Mouse (Mus musculus) thymus, adult 18-20 months (tissue): ENCODE measurements around the gene Trem2.
"Not testable (repeated sequence)": the region's sequence is repeated elsewhere in the genome, so short reads cannot be mapped to it uniquely, and the experiment has no call there.

Experiments used
- DNase-seq, 2 experiments: peaks; one replicate each; pipeline ENCODE4 v3.0.0; 2022; ENCODE audit warnings: mixed read lengths in 2 of 2

Gene Trem2

GRCm38 (mm10) chr17:48352976-48353375 is 6.8 kb downstream of the Trem2 start:
- not testable (repeated sequence) for DNase-seq

DNA sequence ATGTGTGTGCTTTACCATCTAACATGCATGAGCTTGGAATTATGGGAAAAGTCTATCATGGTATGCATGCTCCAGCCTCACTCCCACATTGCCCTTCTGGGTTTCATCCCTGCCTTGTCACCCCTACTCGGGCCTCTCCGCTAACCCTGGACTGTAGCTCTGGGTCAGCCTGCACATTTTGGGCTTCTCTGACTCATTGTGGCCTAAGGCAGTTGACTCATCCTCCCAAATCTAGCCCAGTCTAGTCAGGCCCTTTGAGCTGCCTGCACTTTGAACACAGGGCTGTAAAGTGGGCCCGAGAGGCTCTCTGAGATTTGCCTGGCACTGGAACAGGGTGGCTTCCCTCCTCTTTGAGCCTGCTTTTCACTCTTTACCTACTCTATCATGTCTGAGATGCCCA is 9.6 kb downstream of the Trem2 start:
- DNase-seq, result no peak

DNA sequence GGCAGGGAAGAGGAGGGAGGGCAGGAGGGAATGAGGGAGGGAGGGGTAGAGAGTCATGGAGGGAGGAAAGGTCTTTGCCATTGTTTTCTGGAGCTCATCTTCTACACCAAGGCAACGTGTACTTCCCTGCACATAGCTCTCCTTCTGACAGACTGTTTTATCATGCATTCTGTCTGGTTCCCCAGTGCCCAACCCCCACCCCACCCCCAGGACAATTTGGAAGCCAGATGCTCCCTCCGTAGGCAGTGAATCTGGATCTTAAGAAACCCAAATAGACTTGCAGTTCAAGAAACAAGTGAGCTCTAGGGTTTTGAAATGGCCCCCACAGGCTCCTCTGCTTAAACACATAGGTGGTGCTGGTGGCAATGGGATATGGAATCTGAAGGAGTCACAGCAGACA is 11.7 kb downstream of the Trem2 start:
- DNase-seq, result no peak

- no peak for DNase-seq
These were observed 13.4 kb downstream of the Trem2 start, which contains the start of gene Treml1 for GRCm38 (mm10) chr17:48359616-48360015. Treml1 (plus strand) TSS chr17:48359916.

DNA sequence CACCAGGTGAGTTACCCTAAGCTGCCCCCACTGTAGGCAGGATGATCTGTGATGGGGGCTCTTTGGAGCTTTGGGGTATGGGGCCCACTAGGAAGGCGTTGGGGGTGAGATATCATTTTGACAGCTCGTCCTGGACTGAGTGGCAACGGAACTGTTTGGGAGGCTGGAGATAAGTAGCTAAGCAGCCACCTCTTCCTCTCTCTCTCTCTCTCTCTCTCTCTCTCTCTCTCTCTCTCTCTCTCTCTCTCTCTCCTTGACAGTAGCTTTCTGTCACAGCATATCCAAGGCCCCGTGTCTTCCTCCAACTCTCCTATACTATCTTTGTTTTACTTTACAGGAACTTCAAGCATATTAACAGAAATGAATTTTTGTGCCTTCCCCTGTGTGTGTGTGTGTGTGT is 14.3 kb downstream of the Trem2 start:
- no peak for DNase-seq

DNA sequence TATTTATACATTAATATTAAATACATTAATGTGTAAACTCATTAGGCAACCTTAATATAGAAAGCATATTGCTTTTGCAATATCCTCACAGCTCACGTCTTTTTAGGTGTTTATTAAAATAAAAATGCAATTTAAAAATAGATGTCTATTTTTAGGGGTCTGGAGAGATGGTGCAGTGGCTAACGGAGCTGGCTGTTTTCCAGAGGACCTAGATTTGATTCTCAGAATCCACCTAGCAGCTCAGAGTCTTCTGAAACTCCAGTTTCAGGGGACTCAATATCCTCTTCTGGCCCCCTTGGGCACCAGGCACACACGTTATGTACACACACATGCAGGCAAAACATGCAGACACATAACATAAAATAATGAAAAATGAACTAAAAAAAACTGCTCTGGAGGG is 16.1 kb downstream of the Trem2 start:
- no peak for DNase-seq

GRCm38 (mm10) chr17:48362966-48363365 is 16.8 kb downstream of the Trem2 start:
- no peak for DNase-seq

DNA sequence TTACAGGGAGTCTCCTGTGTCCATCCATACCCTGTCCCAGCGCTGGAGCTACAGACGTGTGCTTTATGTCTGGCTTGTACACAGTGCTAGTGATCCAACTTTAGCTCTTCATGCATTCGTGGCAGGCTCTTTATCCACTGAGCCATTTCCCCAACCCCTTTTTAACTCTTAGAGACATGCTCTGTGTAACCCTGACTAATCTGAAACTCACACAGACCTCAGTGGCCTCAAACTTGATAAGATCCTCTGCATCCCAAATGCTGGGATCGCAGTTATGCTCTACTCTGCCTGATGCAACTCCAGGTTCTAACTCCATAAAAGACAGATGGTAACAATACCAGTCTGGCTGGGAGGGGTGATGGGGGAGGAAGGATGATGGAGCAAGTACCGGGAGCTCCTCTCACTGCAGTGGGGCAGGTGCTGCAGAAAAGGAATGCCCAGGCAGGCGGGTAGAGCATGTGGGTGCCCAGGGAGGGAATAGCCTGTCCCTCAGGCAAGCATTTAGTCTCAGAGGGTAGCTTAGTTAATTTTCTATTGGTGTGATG is 17.3 kb downstream of the Trem2 start:
- no peak for DNase-seq

- no peak for DNase-seq
These were observed 19.4 kb downstream of the Trem2 start for GRCm38 (mm10) chr17:48365511-48366155.

DNA sequence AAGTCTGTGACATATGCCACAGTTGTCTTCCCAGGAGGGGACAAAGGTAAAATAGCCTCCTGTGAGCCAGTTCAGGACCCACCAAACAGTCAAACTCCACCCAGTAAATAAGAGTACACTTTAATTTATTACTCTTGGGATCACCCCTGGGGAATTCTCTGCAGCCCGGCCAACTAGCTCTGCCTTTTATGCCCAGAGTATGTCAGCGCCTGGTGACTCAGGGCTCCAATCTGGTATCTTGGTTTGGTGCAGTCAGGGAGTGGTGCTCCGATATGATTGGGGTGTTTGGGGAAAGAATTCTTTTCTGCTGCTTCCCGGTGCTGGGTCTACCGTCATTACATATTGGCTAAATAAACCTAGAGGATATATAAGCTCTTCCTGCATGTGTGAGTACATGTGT is 20.6 kb downstream of the Trem2 start:
- no peak for DNase-seq

GRCm38 (mm10) chr17:48371621-48372020 is 25.4 kb downstream of the Trem2 start:
- no peak for DNase-seq

DNA sequence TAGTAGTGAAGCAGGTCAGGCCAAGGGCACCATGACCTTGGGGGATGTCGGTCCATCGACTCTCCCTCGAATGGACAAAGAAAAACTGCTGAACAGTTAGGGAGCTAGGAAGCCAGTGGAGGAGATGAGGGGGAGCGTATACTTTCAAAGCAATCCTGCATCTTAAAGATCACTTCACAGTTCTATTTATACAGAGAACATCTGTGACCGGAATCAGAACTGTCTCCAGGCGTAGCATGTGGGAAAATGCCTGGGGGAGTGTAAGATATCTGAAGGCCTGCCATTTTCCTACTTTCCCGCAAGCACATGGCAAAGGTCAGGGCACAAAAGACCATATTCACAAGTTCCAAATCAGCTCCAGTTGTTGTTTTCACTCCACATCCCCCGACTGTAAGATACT is 26.8 kb downstream of the Trem2 start:
- DNase-seq, result no peak

- no peak for DNase-seq
These were observed 29.9 kb downstream of the Trem2 start for GRCm38 (mm10) chr17:48376102-48376501.

- DNase-seq, result no peak
These were observed 32.8 kb downstream of the Trem2 start for GRCm38 (mm10) chr17:48379050-48379449.

DNA sequence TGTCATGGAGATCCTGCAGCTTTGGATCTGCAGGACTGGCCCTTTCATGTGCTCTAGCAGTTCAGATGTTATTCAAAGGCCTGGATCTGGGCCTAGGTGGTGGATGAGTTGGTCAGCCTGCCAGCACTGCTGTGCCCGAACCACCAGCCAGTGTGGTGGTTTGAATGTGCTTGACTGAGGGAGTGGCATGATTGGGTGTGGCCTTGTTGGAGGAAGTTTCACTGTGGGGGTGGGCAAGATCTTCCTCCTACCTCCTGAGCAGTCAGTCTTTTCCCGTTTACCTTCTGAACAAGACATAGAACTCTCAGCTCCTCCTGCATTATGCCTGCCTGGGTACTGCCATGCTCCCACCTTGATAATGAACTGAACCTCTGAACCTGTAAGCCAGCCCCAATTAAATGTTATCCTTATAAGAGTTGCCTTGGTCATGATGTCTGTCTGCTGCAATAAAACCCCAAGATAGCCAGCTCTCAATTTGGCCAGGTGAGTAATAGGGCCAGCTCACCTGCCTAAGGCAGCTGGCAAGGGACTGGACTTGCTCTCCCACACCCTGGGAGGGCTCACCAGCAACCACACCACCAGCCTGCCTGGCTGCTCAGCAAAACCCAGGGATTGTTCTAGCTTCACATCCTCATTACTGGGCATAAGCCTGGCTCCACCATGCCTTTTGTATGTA is 39.7 kb downstream of the Trem2 start:
- no peak for DNase-seq

GRCm38 (mm10) chr17:48388666-48389065 is 42.5 kb downstream of the Trem2 start:
- DNase-seq, result no peak

GRCm38 (mm10) chr17:48389442-48389841 is 43.2 kb downstream of the Trem2 start:
- no peak for DNase-seq

DNA sequence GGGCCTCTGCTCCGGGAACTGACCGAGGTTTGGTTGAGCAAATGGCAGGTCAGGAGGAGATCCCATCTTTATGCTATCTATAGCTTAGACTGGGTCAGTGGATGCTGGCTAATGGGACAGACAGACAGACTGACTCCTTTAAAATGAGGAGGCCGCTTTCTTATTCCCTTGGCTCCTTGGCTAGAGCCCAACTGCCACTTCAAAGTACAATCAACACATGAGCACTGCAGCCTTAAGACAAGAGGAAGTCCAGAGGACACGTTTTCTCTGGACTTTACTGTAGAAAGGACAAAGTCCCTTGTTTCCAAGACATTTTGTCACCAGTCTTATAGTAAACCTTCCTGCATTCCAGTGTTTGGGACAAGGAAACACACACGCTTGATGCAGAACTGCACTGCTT is 45.2 kb downstream of the Trem2 start:
- no peak for DNase-seq

- DNase-seq, result no peak
These were observed 46.4 kb downstream of the Trem2 start for GRCm38 (mm10) chr17:48392616-48393015.

- no peak for DNase-seq
These were observed 55.5 kb downstream of the Trem2 start for GRCm38 (mm10) chr17:48401710-48402109.

DNA sequence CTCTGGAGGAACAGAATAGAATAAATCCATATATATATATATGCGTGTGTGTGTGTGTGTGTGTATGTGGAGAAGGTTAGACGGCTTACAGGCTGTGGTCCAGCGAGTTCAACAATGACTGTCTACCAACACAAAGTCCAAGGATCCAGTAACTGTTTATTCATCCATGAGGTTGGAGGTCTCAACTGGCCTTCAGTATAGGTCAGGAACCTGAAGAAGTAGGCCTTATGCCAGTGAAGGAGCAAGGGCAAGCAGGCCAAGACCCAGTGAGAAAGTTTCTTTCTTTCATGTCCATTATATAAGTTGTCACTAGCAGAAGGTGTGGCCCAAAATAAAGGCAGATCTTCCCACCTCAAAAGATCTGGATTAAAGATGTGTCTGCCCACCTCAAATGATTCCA is 56.5 kb downstream of the Trem2 start:
- no peak for DNase-seq
